In the genomic region with DNA sequence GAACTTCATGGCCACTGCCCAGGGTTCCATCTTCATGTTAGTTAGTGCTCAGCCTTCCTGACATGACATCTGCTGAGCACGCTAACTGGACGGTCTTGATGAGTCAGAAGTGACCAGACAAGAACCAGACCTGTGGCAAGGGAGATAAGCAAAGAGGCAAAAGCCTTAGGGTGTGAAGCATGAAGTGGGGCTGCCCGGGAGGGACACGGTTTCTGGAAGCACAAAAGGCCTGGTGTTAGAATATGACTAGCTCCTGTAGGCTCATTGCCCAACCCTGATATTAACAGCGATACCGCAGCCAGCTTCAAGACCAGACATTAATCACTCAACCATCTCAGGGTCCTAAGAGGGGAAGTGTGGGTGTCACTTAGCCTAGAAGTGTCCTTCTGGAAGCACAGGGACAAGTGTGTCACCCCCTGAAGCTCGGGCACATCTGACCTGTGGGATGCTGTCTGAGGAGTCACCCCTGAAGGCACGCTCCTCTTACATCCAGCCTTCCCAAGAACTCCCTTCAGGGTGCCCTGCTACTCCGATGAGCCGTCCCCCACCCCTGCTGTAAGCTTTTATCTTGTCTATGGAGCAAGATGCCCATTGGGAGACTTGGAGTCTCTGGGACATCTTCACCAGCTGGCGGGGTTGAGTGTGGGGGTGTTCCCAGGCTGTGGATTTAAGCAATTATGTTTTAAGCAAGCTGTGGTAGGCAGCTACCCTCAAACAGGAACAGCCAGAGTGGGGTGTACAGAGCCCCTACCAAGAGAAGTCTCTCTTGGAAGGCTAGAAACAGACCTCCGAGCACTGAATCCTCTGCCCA, we compare ENCODE assay signal across 11 mouse cellular contexts. TPM values are rescaled to one million over a fixed set of nuclear protein-coding genes. Genes with fewer than 3 reads are reported as not detected.
DNase-seq lines count a peak whose midpoint lies in the region; ATAC-seq lines count a peak whose summit lies in the region.
"Had no signal": no experiment of that assay in that cellular context is flagged by ENCODE, and none has a peak within 500 bp of the region (broad histone marks: within the 10 kb centered on the region; RNA-seq: fewer than 3 reads in every experiment).

No protein-coding gene starts in this region.

- ATAC-seq in hindbrain, embryonic 11.5 days (ENCODE audit: low FRiP score), result no peak
- peak; percentile 81 for ATAC-seq in liver, embryonic 13.5 days (ENCODE audit: low read depth)
- ATAC-seq in inflammation-experienced regulatory T-cells, adult 6 months, result no peak
- no peak for ATAC-seq in midbrain, embryonic 15.5 days (replicated peaks)
- ATAC-seq: hindbrain, postnatal 0 days; midbrain, embryonic 16.5 days had no signal

- no peak overlapping the region for H3K9ac ChIP-seq in hindbrain, embryonic 11.5 days (ENCODE audit: low read depth, low read length)
- H3K9ac ChIP-seq in liver, embryonic 13.5 days, result peak overlapping the region; percentile 72
- no peak overlapping the region for H3K9ac ChIP-seq in midbrain, embryonic 15.5 days

- H3K27me3 ChIP-seq in hindbrain, embryonic 10.5 days (ENCODE audit: insufficient read depth, poor library complexity, severe bottlenecking), result peaks cover 56% of the 10 kb centered on the region
- H3K27me3 ChIP-seq in hindbrain, embryonic 11.5 days (ENCODE audit: control insufficient read depth, insufficient read depth, low read length), result 0 out of 2 replicates have a peak, but pooled peaks cover 3% of the 10 kb centered on the region
- no peaks in the 10 kb centered on the region for H3K27me3 ChIP-seq in liver, embryonic 13.5 days
- H3K27me3 ChIP-seq in midbrain, embryonic 15.5 days (replicated peaks), result no peaks in the 10 kb centered on the region

- H3K4me1 ChIP-seq in hindbrain, embryonic 10.5 days (replicated peaks), result peaks cover 57% of the 10 kb centered on the region
- H3K4me1 ChIP-seq in hindbrain, embryonic 11.5 days (replicated peaks; ENCODE audit: control insufficient read depth, insufficient read depth, low read length), result peaks cover 5% of the 10 kb centered on the region; the same call in 1 of the 2 replicates
- peaks cover 100% of the 10 kb centered on the region for H3K4me1 ChIP-seq in liver, embryonic 13.5 days (replicated peaks)
- peaks cover 9% of the 10 kb centered on the region; the same call in 1 of the 2 replicates for H3K4me1 ChIP-seq in midbrain, embryonic 15.5 days

- H3K4me3 ChIP-seq in hindbrain, embryonic 10.5 days, result no peak overlapping the region
- H3K4me3 ChIP-seq in hindbrain, embryonic 11.5 days (ENCODE audit: low read depth, low read length), result no peak overlapping the region
- no peak overlapping the region for H3K4me3 ChIP-seq in liver, embryonic 13.5 days (replicated peaks)
- H3K4me3 ChIP-seq in midbrain, embryonic 15.5 days, result no peak overlapping the region

- no peak for DNase-seq in hindbrain, embryonic 10.5 days (ENCODE audit: low spot score)
- no peak for DNase-seq in hindbrain, embryonic 11.5 days (ENCODE audit: low spot score)
- peak; percentile 89 for DNase-seq in 3T3-L1 (ENCODE audit: low read depth, low spot score)
- peak; percentile 72 for DNase-seq in NIH3T3 (ENCODE audit: low read depth)
- DNase-seq in liver, embryonic 13.5 days, result peak; percentile 77
- no peak for DNase-seq in right cerebral cortex, postnatal 25 days
- DNase-seq: layer of hippocampus, adult 9-11 months had no signal

- WGBS in hindbrain, embryonic 10.5 days, result 80% methylated on average over 12 of the region's 12 CpGs
- WGBS in hindbrain, embryonic 11.5 days, result 76% methylated on average over 12 of the region's 12 CpGs
- 34% methylated on average over 12 of the region's 12 CpGs for WGBS in liver, embryonic 13.5 days (ENCODE audit: insufficient replicate concordance)
- WGBS in midbrain, embryonic 15.5 days, result 87% methylated on average over 12 of the region's 12 CpGs

- no peaks in the 10 kb centered on the region for H3K9me3 ChIP-seq in hindbrain, embryonic 10.5 days
- H3K9me3 ChIP-seq in hindbrain, embryonic 11.5 days (ENCODE audit: control insufficient read depth, low read length), result no peaks in the 10 kb centered on the region
- H3K9me3 ChIP-seq in liver, embryonic 13.5 days (replicated peaks), result no peaks in the 10 kb centered on the region
- H3K9me3 ChIP-seq in midbrain, embryonic 15.5 days, result no peaks in the 10 kb centered on the region

- peak overlapping the region; percentile 73 for H3K27ac ChIP-seq in hindbrain, embryonic 10.5 days
- no peak overlapping the region for H3K27ac ChIP-seq in hindbrain, embryonic 11.5 days (ENCODE audit: low read depth, low read length)
- H3K27ac ChIP-seq in liver, embryonic 13.5 days, result peak overlapping the region; percentile 98
- H3K27ac ChIP-seq in midbrain, embryonic 15.5 days, result no peak overlapping the region
- H3K27ac ChIP-seq: hindbrain, postnatal 0 days had no signal

- H3K36me3 ChIP-seq in hindbrain, embryonic 10.5 days, result no peaks in the 10 kb centered on the region
- H3K36me3 ChIP-seq in hindbrain, embryonic 11.5 days (ENCODE audit: control insufficient read depth, insufficient read depth, low read length), result no peaks in the 10 kb centered on the region
- no peaks in the 10 kb centered on the region for H3K36me3 ChIP-seq in liver, embryonic 13.5 days
- no peaks in the 10 kb centered on the region for H3K36me3 ChIP-seq in midbrain, embryonic 15.5 days (replicated peaks)

- no peak overlapping the region for H3K4me2 ChIP-seq in hindbrain, embryonic 11.5 days (replicated peaks; ENCODE audit: low read depth, low read length)
- peak overlapping the region; percentile 50 for H3K4me2 ChIP-seq in liver, embryonic 13.5 days
- H3K4me2 ChIP-seq in midbrain, embryonic 15.5 days, result no peak overlapping the region

RNA-seq across cellular contexts. Expression of a gene that starts 34.6 kb away (rescaled TPM):
- polyA plus RNA-seq in hindbrain, embryonic 10.5 days (2016; fragmentation: Nextera tagmentation; extraction: Ambion mirVana), result 9.3 and 9.9 TPM in 2 replicates
- polyA plus RNA-seq in hindbrain, embryonic 11.5 days (2014; fragmentation: Nextera tagmentation; extraction: Ambion mirVana), result 15.8 and 16.0 TPM in 2 replicates
- 8.9 and 10.0 TPM in 2 replicates for polyA plus RNA-seq in liver, embryonic 13.5 days (2015; fragmentation: Nextera tagmentation; extraction: Ambion mirVana)
- 10 to 100 TPM; 30.4 to 54.7 (median 42.3) TPM for polyA plus RNA-seq in inflammation-experienced regulatory T-cells, adult 6 months (2017; shearing (Covaris generic))
- polyA plus RNA-seq in midbrain, embryonic 15.5 days (2015; fragmentation: Nextera tagmentation; extraction: Ambion mirVana), result 4.0 and 4.4 TPM in 2 replicates

Comparison
In these comparisons a context has a peak if more than half of its experiments do, and no peak if none do; other contexts are left out.
1. H3K27ac ChIP-seq: peak in hindbrain, embryonic 10.5 days (single experiment) and liver, embryonic 13.5 days (single experiment); none in hindbrain, embryonic 11.5 days (single experiment) and midbrain, embryonic 15.5 days (single experiment).
2. DNase-seq: peak in 3T3-L1 (single experiment), NIH3T3 (single experiment) and liver, embryonic 13.5 days (single experiment); none in hindbrain, embryonic 10.5 days (single experiment), hindbrain, embryonic 11.5 days (single experiment) and right cerebral cortex, postnatal 25 days (single experiment).